Mouse (Mus musculus) small intestine, adult 2 months (tissue): ENCODE measurements around the gene Muc15. TPM values are rescaled to one million over a fixed set of nuclear protein-coding genes. Genes with fewer than 3 reads are reported as not detected.

Experiments used
- H3K27ac ChIP-seq: fragments of 200-500 bp; 2 replicates; pipeline ENCODE4 v1.5.1; 2012; ENCODE audit warnings: low read depth, low read length, control low read depth, inconsistent platforms; ENCODE audit not compliant: insufficient read depth
- H3K27me3 ChIP-seq: fragments of 200-500 bp; 2 replicates; pipeline ENCODE4 v1.6.1; 2012; ENCODE audit warnings: mild to moderate bottlenecking, moderate library complexity, low read length, inconsistent platforms; ENCODE audit not compliant: control insufficient read depth, insufficient read depth
- H3K36me3 ChIP-seq: fragments of 200-500 bp; 2 replicates; pipeline ENCODE4 v1.6.1; 2012; ENCODE audit warnings: mild to moderate bottlenecking, low read length, control low read depth, inconsistent platforms; ENCODE audit not compliant: control insufficient read depth, insufficient read depth
- H3K4me1 ChIP-seq: fragments of 200-500 bp; 2 replicates; pipeline ENCODE4 v1.6.1; 2012; ENCODE audit warnings: low read length, inconsistent platforms, mixed read lengths; ENCODE audit not compliant: control insufficient read depth, insufficient read depth, insufficient read length
- H3K4me3 ChIP-seq: fragments of 200-500 bp; 2 replicates; pipeline ENCODE4 v1.5.1; 2012; ENCODE audit warnings: low read depth, mild to moderate bottlenecking, control low read depth, inconsistent platforms, low read length, moderate library complexity
- CTCF ChIP-seq: fragments of 200-500 bp; IDR thresholded peaks from 2 replicates; pipeline ENCODE4 v1.5.1; 2012; ENCODE audit warnings: low read depth, mild to moderate bottlenecking, control low read depth, inconsistent platforms, low read length, moderate library complexity, mixed read lengths; ENCODE audit not compliant: insufficient replicate concordance, insufficient read length; ENCODE audit errors: extremely low read depth
- POLR2A ChIP-seq: fragments of 200-500 bp; IDR thresholded peaks from 2 replicates; pipeline ENCODE4 v1.6.1; 2012; ENCODE audit warnings: low read depth, mild to moderate bottlenecking, control low read depth, inconsistent platforms, low read length, moderate library complexity
- WGBS: fragments of 180-500 bp; shearing (Covaris S2); methylation state at CpG from one replicate; pipeline ENCODE4 v1.1.7; 2018; 5-methylcytosine and 5-hydroxymethylcytosine counted together
- polyA plus RNA-seq: library from polyadenylated mRNA; depleted of rRNA; stranded (reverse); fragments of >200 nt; gene quantifications from 2 replicates; pipeline ENCODE4 v1.2.3, GENCODE M21; 2012; rRNA removed

Gene Muc15
- not detected in 2 replicates for polyA plus RNA-seq

DNA sequence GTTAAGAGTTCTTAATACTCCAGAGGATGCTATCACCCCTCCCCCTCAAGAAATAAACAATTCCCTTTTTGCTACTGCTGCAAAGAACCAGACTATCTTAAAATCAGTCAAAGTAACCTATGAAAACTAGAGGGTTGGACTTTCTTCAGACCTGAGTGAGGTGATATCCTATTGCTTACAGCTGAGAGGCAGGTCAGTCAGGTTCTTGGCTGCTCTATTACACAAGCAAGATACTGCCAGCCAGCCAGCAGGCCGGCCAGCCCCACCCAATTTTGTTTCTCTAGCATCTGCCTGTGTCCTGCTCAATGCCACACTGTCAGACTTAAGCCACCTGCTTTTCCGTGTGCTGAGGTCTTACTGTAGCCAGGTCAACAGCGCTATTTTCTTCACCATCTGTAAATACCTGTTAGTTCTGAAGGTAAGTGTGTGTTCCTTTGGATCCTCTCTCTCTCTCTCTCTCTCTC, at the start of gene Muc15:
TSS of gene Muc15 (plus strand) at position 51 of the 464 bp plus-strand sequence.
- H3K27ac ChIP-seq = no peak within 1 kb of the TSS
- H3K27me3 ChIP-seq = no peaks in the 10 kb centered on the region
- no peak within 1 kb of the TSS for H3K4me3 ChIP-seq
- H3K36me3 ChIP-seq = no peaks in the 10 kb centered on the region
- 25% methylated on average over 3 of the region's 3 CpGs for whole genome bisulfite sequencing
- H3K4me1 ChIP-seq = no peaks in the 10 kb centered on the region
- TF ChIP-seq CTCF (no peak), POLR2A (no peak)

DNA sequence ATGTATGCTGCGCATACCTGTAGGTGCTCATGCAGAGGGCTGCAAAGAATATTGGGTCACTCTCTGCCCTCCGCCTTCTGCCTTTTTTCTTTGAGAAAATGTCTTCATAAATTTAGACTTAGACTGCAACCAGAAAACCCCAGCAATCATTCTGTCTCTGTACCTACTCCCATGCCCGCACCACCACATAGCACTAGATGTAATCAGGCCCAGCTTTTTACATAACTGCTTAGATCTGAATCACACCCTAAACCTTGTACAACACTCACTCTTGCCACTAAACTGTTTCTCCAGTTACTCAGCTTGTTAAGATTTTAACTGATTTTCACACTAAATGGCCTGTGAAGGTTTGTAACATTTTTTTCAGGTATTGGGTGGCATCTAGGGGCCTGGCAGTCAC, 11.7 kb upstream of the Muc15 start:
- H3K4me3 ChIP-seq = no peak overlapping the region
- no peaks in the 10 kb centered on the region for H3K4me1 ChIP-seq
- H3K27me3 ChIP-seq = no peaks in the 10 kb centered on the region
- no peaks in the 10 kb centered on the region for H3K36me3 ChIP-seq
- no peak for TF ChIP-seq POLR2A
- TF ChIP-seq CTCF = no peak
- WGBS = 90% methylated on average over 3 of the region's 3 CpGs
- no peak overlapping the region for H3K27ac ChIP-seq

DNA sequence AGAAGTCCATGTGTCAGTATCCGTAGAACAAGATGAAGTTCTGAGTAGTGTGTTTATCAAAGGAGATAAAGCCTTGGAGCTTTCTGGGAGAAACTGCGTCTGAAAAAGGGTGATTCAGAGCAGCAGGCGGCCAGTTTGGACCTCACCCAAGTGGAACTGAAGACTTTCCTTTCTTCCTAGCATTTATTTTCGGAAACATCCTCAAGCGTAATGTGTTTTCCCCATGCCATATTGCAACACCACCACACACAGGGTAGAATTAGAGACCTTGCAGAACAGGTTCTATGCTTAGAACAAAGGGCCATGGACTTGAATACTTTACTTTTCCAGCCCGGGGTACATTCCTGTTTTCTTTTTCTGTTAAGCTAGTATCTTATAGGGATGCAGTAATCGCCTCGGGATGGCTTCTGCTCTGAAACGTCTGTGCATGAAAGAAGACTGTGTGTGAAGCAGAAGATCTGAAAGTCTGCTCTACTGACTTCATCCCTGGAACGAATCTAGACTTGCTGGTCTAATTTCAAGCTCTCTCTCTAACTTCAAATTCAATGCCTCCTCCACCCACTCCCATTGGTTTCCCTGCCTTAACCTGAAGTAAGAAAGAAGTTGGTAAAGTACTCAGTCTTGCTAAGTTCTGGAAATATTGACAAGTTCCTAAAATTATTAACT, 11.0 kb upstream of the Muc15 start:
- H3K36me3 ChIP-seq = no peaks in the 10 kb centered on the region
- no peak overlapping the region for H3K4me3 ChIP-seq
- no peaks in the 10 kb centered on the region for H3K27me3 ChIP-seq
- no peak overlapping the region for H3K27ac ChIP-seq
- WGBS = 58% methylated on average over 10 of the region's 10 CpGs
- no peaks in the 10 kb centered on the region for H3K4me1 ChIP-seq
- TF ChIP-seq CTCF (no peak), POLR2A (no peak)

DNA sequence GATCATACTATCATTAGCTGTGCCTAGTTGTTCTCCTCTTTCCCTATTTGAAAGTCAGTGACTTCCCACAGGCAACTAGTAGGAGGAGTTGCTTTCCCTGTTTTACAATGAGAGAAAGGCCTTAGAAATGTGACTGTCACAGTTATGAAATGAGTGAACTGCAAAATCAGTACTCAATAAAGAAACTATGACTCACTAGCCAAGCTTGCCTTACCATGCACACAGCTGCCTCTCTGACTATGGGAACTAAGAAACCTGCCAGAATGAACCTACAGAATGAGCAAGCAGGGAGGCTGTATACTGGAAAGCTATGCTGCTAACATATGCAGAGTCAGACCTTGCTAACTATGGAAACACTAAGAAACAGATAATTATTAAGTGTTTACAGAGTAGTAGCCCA, 2.1 kb upstream of the Muc15 start:
- TF ChIP-seq POLR2A (no peak), CTCF (no peak)
- no peaks in the 10 kb centered on the region for H3K36me3 ChIP-seq
- no peak overlapping the region for H3K27ac ChIP-seq
- no peaks in the 10 kb centered on the region for H3K4me1 ChIP-seq
- H3K27me3 ChIP-seq = no peaks in the 10 kb centered on the region
- H3K4me3 ChIP-seq = no peak overlapping the region

DNA sequence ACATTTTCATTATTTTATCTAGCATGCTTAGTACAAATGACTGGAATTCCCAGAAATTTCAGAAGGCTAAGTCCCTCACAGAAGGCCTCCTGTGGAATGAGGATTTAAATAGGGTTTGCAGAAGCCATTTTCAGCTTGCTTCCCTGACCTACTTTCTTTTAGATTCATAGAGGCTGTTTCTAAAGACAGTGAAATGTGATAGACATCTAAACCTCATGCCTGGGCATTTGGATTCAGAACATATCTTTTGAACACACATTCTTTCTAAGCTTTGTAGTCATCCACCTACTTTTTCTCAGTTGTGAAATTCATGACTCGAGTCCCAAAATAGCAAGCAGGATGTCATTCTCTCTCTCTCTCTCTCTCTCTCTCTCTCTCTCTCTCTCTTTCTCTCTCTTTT, 1.1 kb downstream of the Muc15 start:
- H3K36me3 ChIP-seq = no peaks in the 10 kb centered on the region
- no peaks in the 10 kb centered on the region for H3K4me1 ChIP-seq
- H3K27me3 ChIP-seq = no peaks in the 10 kb centered on the region
- H3K27ac ChIP-seq = no peak overlapping the region
- 77% methylated on average over 1 of the region's 1 CpGs for WGBS
- H3K4me3 ChIP-seq = no peak overlapping the region
- no peak for TF ChIP-seq CTCF

DNA sequence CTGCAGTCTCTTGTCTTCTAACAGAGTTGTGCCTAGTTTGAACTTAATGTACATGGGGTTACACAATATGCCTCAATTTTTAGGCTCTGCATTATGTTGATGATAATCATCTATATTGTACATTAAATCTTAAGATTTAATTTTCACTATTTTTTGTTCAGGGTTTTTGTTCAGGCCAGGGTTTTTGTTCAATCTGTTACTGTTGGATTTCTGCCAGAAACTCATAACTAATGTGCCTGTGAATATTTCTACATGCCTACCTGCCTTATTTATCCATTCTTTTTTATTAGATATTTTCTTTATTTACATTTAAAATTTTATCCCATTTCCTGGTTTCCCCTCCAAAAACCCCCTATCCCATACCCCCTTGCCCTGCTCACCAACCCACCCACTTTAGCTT, 5.0 kb downstream of the Muc15 start:
- no peaks in the 10 kb centered on the region for H3K27me3 ChIP-seq
- no peak overlapping the region for H3K4me3 ChIP-seq
- H3K4me1 ChIP-seq = no peaks in the 10 kb centered on the region
- no peaks in the 10 kb centered on the region for H3K36me3 ChIP-seq
- no peak overlapping the region for H3K27ac ChIP-seq
- TF ChIP-seq POLR2A (no peak), CTCF (no peak)

DNA sequence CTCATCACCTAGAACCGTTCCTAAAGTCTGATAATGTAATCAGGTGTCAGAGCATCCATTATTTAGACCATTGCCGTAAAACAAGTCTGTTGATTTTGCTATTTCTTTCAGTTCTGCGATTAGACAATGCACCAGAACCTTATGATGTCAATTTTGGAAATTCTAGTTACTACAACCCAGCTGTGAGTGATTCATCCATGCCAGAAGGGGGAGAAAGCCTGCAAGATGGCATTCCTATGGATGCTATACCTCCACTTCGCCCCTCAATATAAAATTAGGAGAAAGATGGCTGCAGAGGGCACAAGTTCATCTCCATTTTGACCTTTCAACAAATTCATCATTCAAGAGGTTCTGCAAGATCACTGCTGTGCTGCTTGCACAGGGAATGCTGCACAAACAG, 16.1 kb downstream of the Muc15 start:
- Histone ChIP-seq H3K36me3 (no peaks in the 10 kb centered on the region), H3K27ac (no peak overlapping the region), H3K4me1 (no peaks in the 10 kb centered on the region), H3K4me3 (no peak overlapping the region), H3K27me3 (no peaks in the 10 kb centered on the region)
- TF ChIP-seq POLR2A (no peak), CTCF (no peak)
- WGBS = 64% methylated on average over 4 of the region's 4 CpGs
